Mouse (Mus musculus) CH12.LX (cell line): Measurements from ENCODE around the gene Ankrd11. TPM values are rescaled to one million over a fixed set of nuclear protein-coding genes. Genes with fewer than 3 reads are reported as not detected.

ENCODE experiments used
- DNase-seq: peaks from one replicate; pipeline ENCODE4 v3.0.0-alpha.2; 2013; ENCODE audit errors: extremely low read depth
- H3K27ac ChIP-seq: 2 replicates; pipeline ENCODE4 v1.5.1; 2012; ENCODE audit warnings: low read depth, mild to moderate bottlenecking, control low read depth, moderate library complexity; ENCODE audit not compliant: insufficient read depth
- H3K27me3 ChIP-seq: replicated peaks from 2 replicates; pipeline ENCODE3; 2012; ENCODE audit warnings: inconsistent platforms
- H3K36me3 ChIP-seq, 2 experiments: replicated peaks in 1 of 2; 2 replicates each; pipeline versions ENCODE3 to v1.6.1; 2012; ENCODE audit warnings: inconsistent platforms in 1 of 2, low read length in 1 of 2, mild to moderate bottlenecking in 1 of 2, mixed read lengths in 1 of 2, moderate library complexity in 1 of 2; ENCODE audit not compliant: control insufficient read depth in 1 of 2, insufficient read depth in 1 of 2
- H3K4me1 ChIP-seq, 2 experiments: 2 replicates each; pipeline ENCODE4 v1.6.1; 2012; ENCODE audit warnings: inconsistent platforms in 1 of 2, moderate library complexity in 1 of 2; ENCODE audit not compliant: insufficient read depth in 2 of 2, control insufficient read depth in 1 of 2
- H3K4me2 ChIP-seq: 2 replicates; pipeline ENCODE4 v1.6.1; 2012; ENCODE audit warnings: low read depth, mild to moderate bottlenecking, control low read depth; ENCODE audit not compliant: poor library complexity, insufficient read depth, severe bottlenecking
- H3K4me3 ChIP-seq, 3 experiments: fragments of 150-350 bp in 1 of 3; sonication (generic) in 1 of 3; replicated peaks in 1 of 3; 2 replicates each; pipeline versions ENCODE3 to v1.5.1; 2011 to 2012; ENCODE audit warnings: low read depth in 2 of 3, low read length in 2 of 3, mild to moderate bottlenecking in 2 of 3, moderate library complexity in 2 of 3, control low read depth in 1 of 3, improper control_type of control experiment in 1 of 3, inconsistent platforms in 1 of 3, mixed read lengths in 1 of 3; ENCODE audit not compliant: poor library complexity in 1 of 3
- H3K79me2 ChIP-seq: replicated peaks from 2 replicates; pipeline ENCODE4 v1.6.1; 2012; ENCODE audit warnings: mild to moderate bottlenecking, moderate library complexity; ENCODE audit not compliant: control insufficient read depth, poor library complexity, insufficient read depth, severe bottlenecking; ENCODE audit errors: extremely low read depth
- H3K9ac ChIP-seq: 2 replicates; pipeline ENCODE4 v1.6.1; 2012; ENCODE audit warnings: low read depth, mild to moderate bottlenecking, control low read depth, moderate library complexity; ENCODE audit not compliant: insufficient read depth
- H3K9me3 ChIP-seq: replicated peaks from 2 replicates; pipeline ENCODE3; 2012; ENCODE audit warnings: low read length, inconsistent platforms, mixed read lengths
- BHLHE40 ChIP-seq: IDR thresholded peaks from 2 replicates; pipeline ENCODE4 v1.6.1; 2011; ENCODE audit warnings: mild to moderate bottlenecking, low read depth, low read length, improper control_type of control experiment
- CHD1 ChIP-seq: IDR thresholded peaks from 2 replicates; pipeline ENCODE4 v1.6.1; 2012; ENCODE audit warnings: low read depth, low read length, improper control_type of control experiment, inconsistent platforms
- CHD2 ChIP-seq: IDR thresholded peaks from 2 replicates; pipeline ENCODE4 v1.6.1; 2011; ENCODE audit warnings: low read length, improper control_type of control experiment
- CTCF ChIP-seq, 2 experiments: IDR thresholded peaks in 1 of 2; conservative IDR thresholded peaks in 1 of 2; 2 replicates each; pipeline ENCODE4 v1.5.1; 2011 to 2012; ENCODE audit warnings: low read depth in 2 of 2, low read length in 2 of 2, improper control_type of control experiment in 1 of 2, inconsistent platforms in 1 of 2, mild to moderate bottlenecking in 1 of 2, moderate library complexity in 1 of 2
- E2F4 ChIP-seq: IDR thresholded peaks from 2 replicates; pipeline ENCODE4 v1.6.1; 2011; ENCODE audit warnings: low read depth, low read length, improper control_type of control experiment; ENCODE audit not compliant: insufficient replicate concordance
- ELF1 ChIP-seq: IDR thresholded peaks from 2 replicates; pipeline ENCODE4 v1.6.1; 2014; ENCODE audit warnings: low read depth, mild to moderate bottlenecking, inconsistent platforms, low read length, improper control_type of control experiment
- GABPA ChIP-seq: IDR thresholded peaks from 2 replicates; pipeline ENCODE4 v1.6.1; 2012; ENCODE audit warnings: low read depth, low read length, improper control_type of control experiment, inconsistent platforms; ENCODE audit not compliant: insufficient replicate concordance
- JUND ChIP-seq: conservative IDR thresholded peaks from 2 replicates; pipeline ENCODE4 v1.6.1; 2011; ENCODE audit warnings: low read depth, low read length, improper control_type of control experiment
- MAFK ChIP-seq: IDR thresholded peaks from 2 replicates; pipeline ENCODE4 v1.6.1; 2011; ENCODE audit warnings: low read length, improper control_type of control experiment; ENCODE audit not compliant: insufficient replicate concordance
- MAZ ChIP-seq: IDR thresholded peaks from 2 replicates; pipeline ENCODE4 v1.6.1; 2012; ENCODE audit warnings: low read depth, mild to moderate bottlenecking, inconsistent platforms, low read length, improper control_type of control experiment, moderate library complexity
- MEF2A ChIP-seq: IDR thresholded peaks from 2 replicates; pipeline ENCODE4 v1.6.1; 2014; ENCODE audit warnings: low read depth, mild to moderate bottlenecking, inconsistent platforms, low read length, improper control_type of control experiment, borderline replicate concordance
- MXI1 ChIP-seq: IDR thresholded peaks from 2 replicates; pipeline ENCODE4 v1.6.1; 2011; ENCODE audit warnings: mild to moderate bottlenecking, low read depth, low read length, improper control_type of control experiment
- MYC ChIP-seq: IDR thresholded peaks from 2 replicates; pipeline ENCODE4 v1.6.1; 2011; ENCODE audit warnings: low read depth, mild to moderate bottlenecking, improper control_type of control experiment, low read length
- NELFE ChIP-seq: IDR thresholded peaks from 2 replicates; pipeline ENCODE4 v1.6.1; 2011; ENCODE audit warnings: low read depth, low read length, improper control_type of control experiment
- NRF1 ChIP-seq: IDR thresholded peaks from 2 replicates; pipeline ENCODE4 v1.6.1; 2014; ENCODE audit warnings: low read depth, mild to moderate bottlenecking, inconsistent platforms, low read length, improper control_type of control experiment, moderate library complexity
- PAX5 ChIP-seq: IDR thresholded peaks from 2 replicates; pipeline ENCODE4 v1.6.1; 2012; ENCODE audit warnings: low read length, inconsistent platforms, mixed read lengths
- POLR2A ChIP-seq: IDR thresholded peaks from 2 replicates; pipeline ENCODE4 v1.6.1; 2011; ENCODE audit warnings: low read depth, mild to moderate bottlenecking, improper control_type of control experiment, low read length
- RCOR1 ChIP-seq: conservative IDR thresholded peaks from 2 replicates; pipeline ENCODE4 v1.6.1; 2012; ENCODE audit warnings: low read depth, mild to moderate bottlenecking, inconsistent platforms, low read length, improper control_type of control experiment
- SIN3A ChIP-seq: IDR thresholded peaks from 2 replicates; pipeline ENCODE4 v1.6.1; 2012; ENCODE audit warnings: low read length, improper control_type of control experiment, inconsistent platforms
- SMC3 ChIP-seq: IDR thresholded peaks from 2 replicates; pipeline ENCODE4 v1.6.1; 2011; ENCODE audit warnings: low read depth, low read length, improper control_type of control experiment
- TCF12 ChIP-seq: IDR thresholded peaks from 2 replicates; pipeline ENCODE4 v1.6.1; 2014; ENCODE audit warnings: low read depth, mild to moderate bottlenecking, inconsistent platforms, low read length, improper control_type of control experiment
- UBTF ChIP-seq: IDR thresholded peaks from 2 replicates; pipeline ENCODE4 v1.6.1; 2012; ENCODE audit warnings: low read depth, mild to moderate bottlenecking, inconsistent platforms, low read length, improper control_type of control experiment, moderate library complexity
- USF2 ChIP-seq: conservative IDR thresholded peaks from 2 replicates; pipeline ENCODE4 v1.6.1; 2011; ENCODE audit warnings: low read depth, low read length, improper control_type of control experiment
- ZC3H11A ChIP-seq: IDR thresholded peaks from 2 replicates; pipeline ENCODE4 v1.6.1; 2012; ENCODE audit warnings: low read depth, mild to moderate bottlenecking, inconsistent platforms, low read length, improper control_type of control experiment
- ZMIZ1 ChIP-seq: IDR thresholded peaks from 2 replicates; pipeline ENCODE4 v1.6.1; 2012; ENCODE audit warnings: low read depth, mild to moderate bottlenecking, inconsistent platforms, low read length, improper control_type of control experiment
- dilution Hi-C: fragments of 300-500 bp; cut with MboI; formaldehyde crosslinking; loops from 2 replicates; pipeline ENCODE4 v1.14.3; 2020; ENCODE audit warnings: low sequenced_read_pairs; ENCODE audit not compliant: extremely low pct_unique_long_range_greater_than_20kb, extremely low pct_ligation_motif_present
- in situ Hi-C: fragments of 300-500 bp; cut with MboI; formaldehyde crosslinking; loops from 3 replicates; pipeline ENCODE4 v1.14.3; 2019; ENCODE audit warnings: low sequenced_read_pairs, low pct_ligation_motif_present, low pct_unique_long_range_greater_than_20kb, mixed read lengths
- polyA plus RNA-seq: library from polyadenylated mRNA; unstranded; fragments of >175 nt; gene quantifications from 2 replicates; pipeline ENCODE4 v1.2.1, GENCODE M21; 2012; ENCODE audit warnings: low read depth; ENCODE audit not compliant: insufficient read length
- total RNA-seq, 2 experiments: library from RNA; depleted of rRNA; stranded (reverse); fragments of 300-350 nt in 1 of 2; fragments of >200 nt in 1 of 2; gene quantifications; 2 replicates each; pipeline ENCODE4 v1.2.3; 2012 to 2014

Gene Ankrd11
- total and polyA plus RNA-seq, 3 experiments: 37.4 to 74.9 (median 60.7) TPM

DNA sequence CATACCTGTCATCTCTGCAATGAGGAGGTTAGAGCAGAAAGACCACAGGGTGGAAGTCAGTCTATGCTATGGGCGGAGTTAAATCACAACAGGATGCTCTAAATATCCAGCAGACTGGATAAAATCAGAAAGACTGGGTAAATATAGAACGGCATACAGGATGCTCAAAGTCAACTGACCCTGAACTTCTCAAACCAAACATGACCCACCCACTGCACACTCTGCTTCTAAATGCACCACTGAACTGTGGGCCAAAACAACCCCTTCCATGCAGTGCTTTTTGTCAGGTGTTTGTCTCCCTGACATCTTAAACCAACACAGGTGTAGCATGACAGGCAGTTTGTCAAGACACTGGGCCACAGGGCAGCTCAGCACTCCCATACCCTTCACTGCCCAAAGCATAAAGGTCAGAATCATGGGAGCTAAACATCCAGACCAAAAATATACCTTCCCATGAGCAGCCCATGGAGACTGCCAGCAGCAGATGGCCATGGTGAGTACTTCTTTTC lies 104.5 kb downstream of the Ankrd11 start:
- no peak overlapping the region for H3K4me2 ChIP-seq
- H3K27ac ChIP-seq: no peak overlapping the region
- H3K27me3 ChIP-seq: no peaks in the 10 kb centered on the region
- H3K9me3 ChIP-seq: no peaks in the 10 kb centered on the region
- in situ Hi-C loops: no loop called here
- dilution Hi-C loops: no loop called here
- TF ChIP-seq MAZ: no peak
- no peak for TF ChIP-seq ZC3H11A
- TF ChIP-seq GABPA: no peak
- TF ChIP-seq ZMIZ1: no peak
- no peak for TF ChIP-seq CHD1
- no peak for TF ChIP-seq TCF12
- no peak for TF ChIP-seq POLR2A
- TF ChIP-seq SIN3A: no peak
- no peak for TF ChIP-seq BHLHE40
- no peak for TF ChIP-seq NRF1
- H3K9ac ChIP-seq: no peak overlapping the region
- H3K36me3 ChIP-seq: peaks cover 21 to 67% of the 10 kb centered on the region in 2 experiments
- no peak for DNase-seq
- no peak overlapping the region for H3K4me3 ChIP-seq
- peaks cover 89% of the 10 kb centered on the region for H3K79me2 ChIP-seq
- H3K4me1 ChIP-seq: peaks cover 32 to 92% of the 10 kb centered on the region in 2 experiments

DNA sequence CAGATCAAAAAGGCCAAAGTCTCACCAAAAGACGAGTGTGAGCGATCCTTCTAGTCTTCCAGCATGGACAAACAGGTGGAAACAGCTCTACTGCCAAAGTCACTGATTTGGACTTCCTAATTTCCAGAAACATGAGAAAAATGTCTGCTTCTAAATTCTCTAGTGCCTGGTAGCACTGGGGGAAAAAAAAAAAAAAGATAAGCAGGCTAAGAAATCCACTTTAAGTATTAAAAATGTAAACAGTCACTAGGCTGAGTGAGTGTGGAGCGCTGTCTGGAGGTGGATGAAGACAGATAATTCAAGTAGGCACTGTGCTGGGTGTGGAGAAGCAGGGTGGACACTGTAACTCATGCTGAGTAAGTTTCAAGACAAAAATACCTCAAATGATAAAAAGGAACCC lies 106.2 kb downstream of the Ankrd11 start:
- peaks cover 24 to 69% of the 10 kb centered on the region in 2 experiments for H3K36me3 ChIP-seq
- DNase-seq: no peak
- H3K9me3 ChIP-seq: no peaks in the 10 kb centered on the region
- peaks cover 30 to 90% of the 10 kb centered on the region in 2 experiments for H3K4me1 ChIP-seq
- H3K4me3 ChIP-seq: no peak overlapping the region
- H3K27ac ChIP-seq: no peak overlapping the region
- dilution Hi-C loops (no loop called here), in situ Hi-C loops (no loop called here)
- TF ChIP-seq PAX5 (no peak), SMC3 (no peak), BHLHE40 (no peak), USF2 (no peak), CHD2 (no peak), CTCF (conservative IDR thresholded peaks at IDR 0.05 in 1 of 2, IDR thresholded peaks at IDR 0.05 in 1 of 2; ENCODE audit: low read depth in 2 of 2, low read length in 2 of 2) (no peak), MXI1 (no peak), CHD1 (no peak), MAFK (no peak), UBTF (no peak), E2F4 (no peak), RCOR1 (no peak), MYC (no peak), SIN3A (no peak), ZMIZ1 (no peak), ELF1 (no peak), MEF2A (no peak), JUND (no peak), NELFE (no peak), ZC3H11A (no peak)
- no peaks in the 10 kb centered on the region for H3K27me3 ChIP-seq
- H3K9ac ChIP-seq: no peak overlapping the region
- H3K4me2 ChIP-seq: no peak overlapping the region
- peaks cover 89% of the 10 kb centered on the region for H3K79me2 ChIP-seq
